Mouse (Mus musculus) R1 (cell line): ENCODE data around the gene Gls2.
A peak's percentile ranks its signal among the peaks of the same experiment; 100 is the strongest.
"Not testable (repeated sequence)": the region's sequence is repeated elsewhere in the genome, so short reads cannot be mapped to it uniquely, and the experiment has no call there.

Experiments used
- DNase-seq: peaks from one replicate; pipeline ENCODE4 v3.0.0-alpha.2; 2018; ENCODE audit warnings: low read depth, low spot score

Gene Gls2

GRCm38 (mm10) chr10:128194551-128195461 lies 549 bp downstream of the Gls2 start:
- peak; percentile 81 for DNase-seq

- DNase-seq = no peak
Measured at GRCm38 (mm10) chr10:128201856-128202255, 7.6 kb downstream of the Gls2 start.

GRCm38 (mm10) chr10:128204941-128205340 lies 10.7 kb downstream of the Gls2 start:
- peak; percentile 62 for DNase-seq

- DNase-seq = no peak
Measured at GRCm38 (mm10) chr10:128208326-128208725, 14.1 kb downstream of the Gls2 start.

GRCm38 (mm10) chr10:128209311-128210009 lies 15.2 kb downstream of the Gls2 start:
- no peak for DNase-seq

- no peak for DNase-seq
Measured at GRCm38 (mm10) chr10:128210131-128210530, 15.9 kb downstream of the Gls2 start.

- DNase-seq = peak; percentile 28
Measured at GRCm38 (mm10) chr10:128210954-128211353, 16.7 kb downstream of the Gls2 start.

- DNase-seq = peak; percentile 95
Measured at GRCm38 (mm10) chr10:128211390-128212108, 17.3 kb downstream of the Gls2 start, which contains the start of gene Spryd4. TSS of gene Spryd4 (minus strand) at chr10:128211807.

- no peak for DNase-seq
Measured at GRCm38 (mm10) chr10:128212148-128212547, 17.9 kb downstream of the Gls2 start.

GRCm38 (mm10) chr10:128212871-128213323 lies 18.6 kb downstream of the Gls2 start:
- DNase-seq = peak; percentile 82

- not testable (repeated sequence) for DNase-seq
Measured at GRCm38 (mm10) chr10:128214112-128214511, 19.9 kb downstream of the Gls2 start.

GRCm38 (mm10) chr10:128214981-128215380 lies 20.7 kb downstream of the Gls2 start:
- no peak for DNase-seq

- DNase-seq = no peak
Measured at GRCm38 (mm10) chr10:128218387-128219117, 24.3 kb downstream of the Gls2 start.

- peak; percentile 58 for DNase-seq
Measured at GRCm38 (mm10) chr10:128221533-128222286, 27.5 kb downstream of the Gls2 start.

GRCm38 (mm10) chr10:128225064-128225463 lies 30.8 kb downstream of the Gls2 start:
- DNase-seq = no peak

- no peak for DNase-seq
Measured at GRCm38 (mm10) chr10:128225538-128225937, 31.3 kb downstream of the Gls2 start, which contains the start of gene Mip. TSS of gene Mip (plus strand) at chr10:128225838.

GRCm38 (mm10) chr10:128227592-128227991 lies 33.3 kb downstream of the Gls2 start:
- no peak for DNase-seq

GRCm38 (mm10) chr10:128228009-128228408 lies 33.8 kb downstream of the Gls2 start:
- DNase-seq = no peak

- DNase-seq = no peak
Measured at GRCm38 (mm10) chr10:128230582-128230981, 36.3 kb downstream of the Gls2 start.

- DNase-seq = no peak
Measured at GRCm38 (mm10) chr10:128231146-128231545, 36.9 kb downstream of the Gls2 start.
